Mouse (Mus musculus): ENCODE measurements around the gene Spdye4a. TPM values are rescaled to one million over a fixed set of nuclear protein-coding genes. Genes with fewer than 3 reads are reported as not detected.

Gene Spdye4a
- polyA plus RNA-seq (2012; rRNA removed): not detected in 2 replicates
- polyA plus RNA-seq (2014; fragmentation: Nextera tagmentation; extraction: Ambion mirVana): not detected in 2 replicates

GRCm38 (mm10) chr5:143226790-143227189 lies at the start of gene Spdye4a:
Gene Spdye4a, minus strand, starts transcription at chr5:143226890.
- DNase-seq (ENCODE audit: low read depth in 3 of 3, low spot score in 3 of 3): no peak
- Histone ChIP-seq H3K27me3 (ENCODE audit: control insufficient read depth, insufficient read depth, low read length) (no peaks in the 10 kb centered on the region), H3K9ac (replicated peaks) (no peak within 1 kb of the TSS), H3K4me3 (ENCODE audit: insufficient read depth in 1 of 2, low read depth in 2 of 2, low read length in 2 of 2) (no peak within 1 kb of the TSS), H3K9me3 (ENCODE audit: control insufficient read depth, low read length) (no peaks in the 10 kb centered on the region), H3K36me3 (replicated peaks; ENCODE audit: control insufficient read depth, insufficient read depth, low read depth) (no peaks in the 10 kb centered on the region), H3K4me1 (replicated peaks; ENCODE audit: control insufficient read depth in 2 of 2, insufficient read depth in 2 of 2, low read length in 1 of 2) (no peaks in the 10 kb centered on the region), H3K27ac (no peak within 1 kb of the TSS), H3K4me2 (ENCODE audit: low read depth) (no peak within 1 kb of the TSS)
- TF ChIP-seq EP300 (IDR thresholded peaks at IDR 0.05; ENCODE audit: low read depth): no peak
- TF ChIP-seq CTCF (IDR thresholded peaks at IDR 0.05; ENCODE audit: low read depth): no peak
- no peak for ATAC-seq (ENCODE audit: insufficient read depth)
- WGBS (ENCODE audit: insufficient replicate concordance): 70% methylated on average over 3 of the region's 3 CpGs

DNA sequence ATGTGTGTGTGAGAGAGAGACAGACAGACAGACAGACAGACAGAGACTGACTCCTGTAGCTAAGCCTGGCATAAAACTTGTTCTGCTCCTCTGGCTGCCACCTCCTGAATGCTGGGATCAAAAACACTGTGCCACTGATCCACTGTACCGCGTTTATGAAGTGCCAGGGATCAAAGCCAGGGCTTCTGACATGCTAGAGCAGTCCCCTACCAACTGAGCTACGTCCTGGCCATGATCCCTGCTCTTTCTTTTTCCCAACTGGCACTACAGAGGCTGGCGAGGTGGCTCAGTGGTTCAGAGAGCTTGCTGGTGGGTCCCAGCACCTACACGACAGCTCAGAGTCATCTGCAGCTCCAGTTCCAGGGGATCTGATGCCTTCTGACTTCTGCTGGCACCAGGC lies 49.1 kb upstream of the Spdye4a start:
- 38% methylated on average over 5 of the region's 5 CpGs for WGBS (ENCODE audit: insufficient replicate concordance)
- Histone ChIP-seq H3K4me1 (replicated peaks; ENCODE audit: control insufficient read depth in 2 of 2, insufficient read depth in 2 of 2, low read length in 1 of 2) (no peaks in the 10 kb centered on the region), H3K9me3 (ENCODE audit: control insufficient read depth, low read length) (no peaks in the 10 kb centered on the region), H3K27ac (no peak overlapping the region), H3K9ac (replicated peaks) (no peak overlapping the region), H3K27me3 (ENCODE audit: control insufficient read depth, insufficient read depth, low read length) (no peaks in the 10 kb centered on the region), H3K4me2 (ENCODE audit: low read depth) (no peak overlapping the region), H3K36me3 (replicated peaks; ENCODE audit: control insufficient read depth, insufficient read depth, low read depth) (no peaks in the 10 kb centered on the region), H3K4me3 (ENCODE audit: insufficient read depth in 1 of 2, low read depth in 2 of 2, low read length in 2 of 2) (no peak overlapping the region)
- DNase-seq (ENCODE audit: low read depth in 3 of 3, low spot score in 3 of 3) (no peak), ATAC-seq (ENCODE audit: insufficient read depth) (no peak)
- TF ChIP-seq CTCF (IDR thresholded peaks at IDR 0.05; ENCODE audit: low read depth): no peak
- TF ChIP-seq EP300 (IDR thresholded peaks at IDR 0.05; ENCODE audit: low read depth): no peak

DNA sequence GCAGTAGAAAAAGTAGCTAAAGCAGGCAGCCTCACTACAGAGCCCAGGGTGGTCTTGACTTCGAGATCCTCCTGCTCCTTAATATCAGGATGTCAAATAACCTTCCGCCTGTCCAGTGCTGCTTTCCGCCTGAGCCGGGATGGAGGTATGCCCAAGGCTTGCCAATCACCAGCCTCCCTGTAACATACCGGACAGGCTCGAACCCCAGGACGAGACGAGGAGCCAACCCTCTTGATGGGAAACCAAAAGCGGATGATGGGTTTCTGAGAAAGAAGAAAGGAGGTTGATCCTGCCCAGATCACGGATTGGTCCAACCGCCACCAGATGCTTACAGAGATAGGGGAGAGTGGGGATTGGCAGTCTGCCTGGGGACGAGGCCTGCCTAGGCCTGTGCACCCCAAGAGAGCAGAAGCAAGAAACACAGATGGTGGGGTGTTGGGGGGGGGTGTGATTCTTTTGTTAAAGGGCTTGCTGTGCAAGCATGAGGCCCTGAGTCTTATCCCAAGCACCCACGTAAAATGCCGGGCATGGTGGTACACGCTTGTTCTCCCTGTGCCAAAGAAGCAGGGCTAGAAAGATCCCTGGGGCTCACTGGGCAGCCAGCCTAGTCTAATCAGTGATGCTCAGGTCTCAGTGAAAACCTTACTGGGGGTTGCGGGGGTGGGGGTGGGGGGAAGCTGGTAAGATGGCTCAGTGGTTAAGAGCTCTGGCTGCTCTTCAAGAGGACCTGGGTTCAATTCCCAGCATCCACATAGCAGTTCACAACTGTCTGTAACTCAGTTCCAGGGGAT lies 46.0 kb upstream of the Spdye4a start:
- Histone ChIP-seq H3K9ac (replicated peaks) (no peak overlapping the region), H3K27ac (no peak overlapping the region), H3K36me3 (replicated peaks; ENCODE audit: control insufficient read depth, insufficient read depth, low read depth) (no peaks in the 10 kb centered on the region), H3K27me3 (ENCODE audit: control insufficient read depth, insufficient read depth, low read length) (no peaks in the 10 kb centered on the region; the same call in 1 of the 2 replicates), H3K4me3 (ENCODE audit: insufficient read depth in 1 of 2, low read depth in 2 of 2, low read length in 2 of 2) (no peak overlapping the region), H3K4me2 (ENCODE audit: low read depth) (no peak overlapping the region), H3K4me1 (replicated peaks; ENCODE audit: control insufficient read depth in 2 of 2, insufficient read depth in 2 of 2, low read length in 1 of 2) (0 out of 4 replicates have a peak, but pooled peaks cover 0 to 3% of the 10 kb centered on the region in 2 experiments), H3K9me3 (ENCODE audit: control insufficient read depth, low read length) (no peaks in the 10 kb centered on the region)
- DNase-seq (ENCODE audit: low read depth in 3 of 3, low spot score in 3 of 3): no peak
- ATAC-seq (ENCODE audit: insufficient read depth): no peak
- TF ChIP-seq EP300 (IDR thresholded peaks at IDR 0.05; ENCODE audit: low read depth) (no peak), CTCF (IDR thresholded peaks at IDR 0.05; ENCODE audit: low read depth) (no peak)
- 62% methylated on average over 16 of the region's 16 CpGs for WGBS (ENCODE audit: insufficient replicate concordance)

DNA sequence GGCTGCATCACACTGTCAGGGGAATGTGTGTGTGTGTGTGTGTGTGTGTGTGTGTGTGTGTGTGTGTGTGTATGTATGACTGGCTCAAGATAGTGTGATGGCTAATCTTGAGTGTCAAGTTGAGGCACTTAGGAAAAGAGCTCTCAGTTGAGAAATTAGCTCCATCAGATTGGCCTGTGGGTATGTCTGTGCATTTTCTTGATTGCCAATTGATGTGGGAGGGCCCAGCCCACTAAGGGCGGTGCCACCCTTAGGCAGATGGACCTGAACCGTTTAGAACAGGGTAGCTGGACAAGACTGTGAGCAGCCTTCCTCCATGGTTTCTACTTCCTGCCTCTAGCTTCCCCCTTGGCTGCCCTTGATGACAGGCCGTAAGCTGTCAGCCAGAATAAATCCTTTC lies 45.4 kb upstream of the Spdye4a start:
- H3K9me3 ChIP-seq (ENCODE audit: control insufficient read depth, low read length): no peaks in the 10 kb centered on the region
- ATAC-seq (ENCODE audit: insufficient read depth): no peak
- 36% methylated on average over 3 of the region's 3 CpGs for WGBS (ENCODE audit: insufficient replicate concordance)
- TF ChIP-seq CTCF (IDR thresholded peaks at IDR 0.05; ENCODE audit: low read depth) (no peak), EP300 (IDR thresholded peaks at IDR 0.05; ENCODE audit: low read depth) (no peak)
- H3K9ac ChIP-seq (replicated peaks): no peak overlapping the region
- H3K27me3 ChIP-seq (ENCODE audit: control insufficient read depth, insufficient read depth, low read length): no peaks in the 10 kb centered on the region; the same call in 1 of the 2 replicates
- H3K36me3 ChIP-seq (replicated peaks; ENCODE audit: control insufficient read depth, insufficient read depth, low read depth): no peaks in the 10 kb centered on the region
- no peak for DNase-seq (ENCODE audit: low read depth in 3 of 3, low spot score in 3 of 3)
- H3K27ac ChIP-seq: no peak overlapping the region
- H3K4me3 ChIP-seq (ENCODE audit: insufficient read depth in 1 of 2, low read depth in 2 of 2, low read length in 2 of 2): no peak overlapping the region
- H3K4me1 ChIP-seq (replicated peaks; ENCODE audit: control insufficient read depth in 2 of 2, insufficient read depth in 2 of 2, low read length in 1 of 2): 0 out of 4 replicates have a peak, but pooled peaks cover 0 to 3% of the 10 kb centered on the region in 2 experiments
- H3K4me2 ChIP-seq (ENCODE audit: low read depth): no peak overlapping the region

- DNase-seq (ENCODE audit: low read depth in 3 of 3, low spot score in 3 of 3) (no peak), ATAC-seq (ENCODE audit: insufficient read depth) (no peak)
- Histone ChIP-seq H3K9ac (replicated peaks) (no peak overlapping the region), H3K36me3 (replicated peaks; ENCODE audit: control insufficient read depth, insufficient read depth, low read depth) (no peaks in the 10 kb centered on the region), H3K4me2 (ENCODE audit: low read depth) (no peak overlapping the region), H3K4me3 (ENCODE audit: insufficient read depth in 1 of 2, low read depth in 2 of 2, low read length in 2 of 2) (no peak overlapping the region), H3K27ac (no peak overlapping the region), H3K4me1 (replicated peaks; ENCODE audit: control insufficient read depth in 2 of 2, insufficient read depth in 2 of 2, low read length in 1 of 2) (0 out of 4 replicates have a peak, but pooled peaks cover 0 to 3% of the 10 kb centered on the region in 2 experiments), H3K27me3 (ENCODE audit: control insufficient read depth, insufficient read depth, low read length) (no peaks in the 10 kb centered on the region; the same call in 1 of the 2 replicates), H3K9me3 (ENCODE audit: control insufficient read depth, low read length) (no peaks in the 10 kb centered on the region)
- no peak for TF ChIP-seq CTCF (IDR thresholded peaks at IDR 0.05; ENCODE audit: low read depth)
- TF ChIP-seq EP300 (IDR thresholded peaks at IDR 0.05; ENCODE audit: low read depth): no peak
- 64% methylated on average over 6 of the region's 6 CpGs for WGBS (ENCODE audit: insufficient replicate concordance)
These were observed 45.0 kb upstream of the Spdye4a start for GRCm38 (mm10) chr5:143271642-143272041.
